Mouse (Mus musculus) liver, embryonic 15.5 days (tissue): Measurements from ENCODE around the gene Asphd2. TPM values are rescaled to one million over a fixed set of nuclear protein-coding genes. Genes with fewer than 3 reads are reported as not detected.

Experiments used
- ATAC-seq: fragments of 200-750 bp; cut with Nextera tagmentation; 2 replicates; pipeline ENCODE4 v1.8.0; 2017; ENCODE audit warnings: moderate number of reproducible peaks, mild to moderate bottlenecking, moderate library complexity; ENCODE audit not compliant: insufficient read depth
- H3K27ac ChIP-seq: fragments of 300-500 bp; sonication (generic); replicated peaks from 2 replicates; pipeline ENCODE4 v1.5.1; 2015; ENCODE audit warnings: mild to moderate bottlenecking, inconsistent platforms
- H3K27me3 ChIP-seq: fragments of 300-500 bp; sonication (generic); 2 replicates; pipeline ENCODE4 v1.6.1; 2015; ENCODE audit warnings: mild to moderate bottlenecking, inconsistent platforms
- H3K36me3 ChIP-seq: fragments of 300-500 bp; sonication (generic); replicated peaks from 2 replicates; pipeline ENCODE4 v1.6.1; 2015; ENCODE audit warnings: moderate library complexity, mild to moderate bottlenecking, inconsistent platforms
- H3K4me1 ChIP-seq: fragments of 300-500 bp; sonication (generic); replicated peaks from 2 replicates; pipeline ENCODE4 v1.6.1; 2015; ENCODE audit warnings: inconsistent platforms
- H3K4me2 ChIP-seq: fragments of 300-500 bp; sonication (generic); 2 replicates; pipeline ENCODE4 v1.6.1; 2015; ENCODE audit warnings: moderate library complexity, mild to moderate bottlenecking, inconsistent platforms
- H3K4me3 ChIP-seq: fragments of 300-500 bp; sonication (generic); replicated peaks from 2 replicates; pipeline ENCODE4 v1.5.1; 2015; ENCODE audit warnings: mild to moderate bottlenecking, inconsistent platforms
- H3K9ac ChIP-seq: fragments of 300-500 bp; sonication (generic); 2 replicates; pipeline ENCODE4 v1.6.1; 2015; ENCODE audit warnings: moderate library complexity, mild to moderate bottlenecking, inconsistent platforms
- H3K9me3 ChIP-seq: fragments of 300-500 bp; sonication (generic); replicated peaks from 2 replicates; pipeline ENCODE4 v1.6.1; 2016; ENCODE audit warnings: inconsistent platforms
- WGBS: fragments of 180-500 bp; shearing (Covaris S2); methylation state at CpG from one replicate; pipeline ENCODE4 v1.1.7; 2015; ENCODE audit warnings: mixed read lengths; ENCODE audit not compliant: insufficient replicate concordance; 5-methylcytosine and 5-hydroxymethylcytosine counted together
- polyA plus RNA-seq: library from polyadenylated mRNA; unstranded; fragments of >200 nt; fragmentation: Nextera tagmentation; extraction: Ambion mirVana; gene quantifications from 2 replicates; pipeline ENCODE4 v1.2.1, GENCODE M21; 2015

Asphd2 gene
- polyA plus RNA-seq, 1 experiment from 2014 or later, result 0.24 TPM

GRCm38 (mm10) chr5:112370236-112370813 is 24.3 kb downstream of the Asphd2 start:
- Histone ChIP-seq H3K27me3 (no peaks in the 10 kb centered on the region), H3K4me3 (no peak overlapping the region), H3K9ac (no peak overlapping the region), H3K4me1 (no peaks in the 10 kb centered on the region), H3K9me3 (no peaks in the 10 kb centered on the region), H3K27ac (no peak overlapping the region), H3K36me3 (peaks cover 30% of the 10 kb centered on the region), H3K4me2 (no peak overlapping the region)
- no peak for ATAC-seq
- WGBS, result 78% methylated on average over 12 of the region's 12 CpGs

GRCm38 (mm10) chr5:112369326-112369725 is 25.3 kb downstream of the Asphd2 start:
- no peaks in the 10 kb centered on the region for H3K27me3 ChIP-seq
- no peaks in the 10 kb centered on the region for H3K4me1 ChIP-seq
- peaks cover 29% of the 10 kb centered on the region for H3K36me3 ChIP-seq
- H3K9ac ChIP-seq, result no peak overlapping the region
- ATAC-seq, result no peak
- 73% methylated on average over 13 of the region's 13 CpGs for WGBS
- no peaks in the 10 kb centered on the region for H3K9me3 ChIP-seq
- H3K27ac ChIP-seq, result no peak overlapping the region
- no peak overlapping the region for H3K4me3 ChIP-seq
- no peak overlapping the region for H3K4me2 ChIP-seq

DNA sequence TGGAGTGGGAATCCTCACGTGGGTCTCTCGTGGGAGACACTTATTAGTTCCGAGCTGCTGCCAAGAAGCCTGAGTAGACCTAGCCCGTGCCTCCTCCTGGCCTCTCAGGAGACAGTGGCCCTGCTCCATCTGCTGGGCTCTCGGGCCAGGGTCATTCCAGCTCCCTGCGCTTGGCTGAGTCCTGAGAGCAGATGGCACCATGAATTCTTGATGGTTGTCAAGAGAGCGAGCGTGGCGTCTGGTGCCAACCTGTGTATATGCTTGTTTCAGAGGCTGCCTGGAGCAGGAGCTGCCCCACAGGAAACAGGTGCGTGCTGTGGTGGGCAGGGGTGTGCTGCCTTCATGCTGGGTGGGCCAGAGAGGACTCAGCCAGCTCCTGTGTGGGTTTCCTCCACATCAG is 26.0 kb downstream of the Asphd2 start:
- H3K27me3 ChIP-seq, result no peaks in the 10 kb centered on the region
- H3K4me2 ChIP-seq, result no peak overlapping the region
- WGBS, result 79% methylated on average over 10 of the region's 10 CpGs
- H3K9ac ChIP-seq, result no peak overlapping the region
- H3K4me1 ChIP-seq, result peaks cover under 1% of the 10 kb centered on the region; the same call in 1 of the 2 replicates
- H3K9me3 ChIP-seq, result no peaks in the 10 kb centered on the region
- no peak for ATAC-seq
- H3K4me3 ChIP-seq, result no peak overlapping the region
- H3K27ac ChIP-seq, result no peak overlapping the region
- H3K36me3 ChIP-seq, result peaks cover 26% of the 10 kb centered on the region

DNA sequence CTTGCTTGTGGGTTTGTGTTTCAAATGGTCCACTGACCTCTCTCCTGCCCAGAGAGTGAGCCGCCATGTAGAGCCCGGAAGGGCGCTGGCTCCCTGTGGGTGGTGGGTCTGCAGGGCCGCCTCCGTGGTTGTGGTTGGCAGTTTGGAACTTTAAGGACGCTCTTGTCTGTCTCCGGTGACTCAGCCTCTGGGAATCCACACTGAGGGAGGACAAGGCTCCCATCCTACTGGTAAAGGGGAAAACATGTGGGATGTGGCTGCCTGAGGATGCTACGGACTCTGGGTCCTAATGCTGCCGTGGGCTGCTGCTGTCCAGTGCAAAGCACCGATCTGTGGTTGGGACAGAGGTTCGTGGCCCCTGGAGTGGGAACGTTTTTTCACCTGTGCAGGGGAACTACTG is 26.7 kb downstream of the Asphd2 start:
- H3K36me3 ChIP-seq, result peaks cover 28% of the 10 kb centered on the region
- ATAC-seq, result no peak
- 79% methylated on average over 12 of the region's 12 CpGs for WGBS

GRCm38 (mm10) chr5:112367338-112367737 is 27.3 kb downstream of the Asphd2 start:
- Histone ChIP-seq H3K36me3 (peaks cover 28% of the 10 kb centered on the region), H3K4me2 (no peak overlapping the region), H3K4me1 (peaks cover 3% of the 10 kb centered on the region; the same call in 1 of the 2 replicates), H3K4me3 (no peak overlapping the region), H3K27ac (no peak overlapping the region), H3K9me3 (no peaks in the 10 kb centered on the region), H3K27me3 (no peaks in the 10 kb centered on the region), H3K9ac (no peak overlapping the region)
- ATAC-seq, result no peak
- 87% methylated on average over 4 of the region's 4 CpGs for WGBS

More for the DNA sequence above, 26.7 kb downstream of the Asphd2 start:
- Histone ChIP-seq H3K9ac (no peak overlapping the region), H3K9me3 (no peaks in the 10 kb centered on the region), H3K4me1 (peaks cover 3% of the 10 kb centered on the region; the same call in 1 of the 2 replicates), H3K4me3 (no peak overlapping the region), H3K27me3 (no peaks in the 10 kb centered on the region), H3K4me2 (no peak overlapping the region), H3K27ac (no peak overlapping the region)

- H3K9ac ChIP-seq, result no peak overlapping the region
- H3K36me3 ChIP-seq, result peaks cover 32% of the 10 kb centered on the region
- no peak overlapping the region for H3K4me3 ChIP-seq
- H3K4me1 ChIP-seq, result peaks cover 3% of the 10 kb centered on the region; the same call in 1 of the 2 replicates
- H3K27me3 ChIP-seq, result no peaks in the 10 kb centered on the region
- 80% methylated on average over 6 of the region's 6 CpGs for WGBS
- no peak for ATAC-seq
- H3K4me2 ChIP-seq, result no peak overlapping the region
- H3K9me3 ChIP-seq, result no peaks in the 10 kb centered on the region
- no peak overlapping the region for H3K27ac ChIP-seq
These were observed 27.8 kb downstream of the Asphd2 start for GRCm38 (mm10) chr5:112366879-112367278.

- H3K9me3 ChIP-seq, result no peaks in the 10 kb centered on the region
- no peaks in the 10 kb centered on the region for H3K27me3 ChIP-seq
- ATAC-seq, result no peak
- H3K4me3 ChIP-seq, result no peak overlapping the region
- WGBS, result 78% methylated on average over 10 of the region's 10 CpGs
- no peak overlapping the region for H3K9ac ChIP-seq
- H3K4me2 ChIP-seq, result no peak overlapping the region
- H3K36me3 ChIP-seq, result peaks cover 26% of the 10 kb centered on the region
- H3K27ac ChIP-seq, result no peak overlapping the region
- H3K4me1 ChIP-seq, result peaks cover 15% of the 10 kb centered on the region
These were observed 30.4 kb downstream of the Asphd2 start for GRCm38 (mm10) chr5:112364184-112364797.

DNA sequence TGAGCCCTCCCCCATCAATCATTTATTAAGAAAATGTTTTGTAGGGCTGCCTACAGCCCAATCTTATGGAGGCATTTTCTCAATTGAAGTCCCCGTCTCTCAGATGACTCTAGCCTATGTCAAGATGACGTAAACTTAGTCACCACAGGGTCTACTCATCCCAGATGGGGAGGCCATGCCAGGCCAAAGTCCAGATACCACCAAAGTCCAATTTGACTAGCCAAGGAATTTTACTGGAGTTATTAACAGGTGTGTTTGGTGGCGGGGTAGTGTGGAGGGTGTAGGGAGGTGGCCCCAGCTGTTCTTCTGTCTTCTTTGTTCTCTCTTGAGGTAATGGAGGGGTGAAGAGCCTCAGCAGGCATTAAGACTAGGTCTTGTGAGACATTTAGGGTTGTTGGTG is 34.6 kb downstream of the Asphd2 start:
- Histone ChIP-seq H3K36me3 (peaks cover 20% of the 10 kb centered on the region), H3K4me3 (no peak overlapping the region), H3K9me3 (no peaks in the 10 kb centered on the region), H3K27me3 (no peaks in the 10 kb centered on the region), H3K4me2 (peak overlapping the region; percentile 46; the same call in 1 of the 2 replicates), H3K27ac (peak overlapping the region; percentile 70; the same call in 1 of the 2 replicates), H3K9ac (no peak overlapping the region), H3K4me1 (peaks cover 42% of the 10 kb centered on the region)
- no peak for ATAC-seq
- WGBS, result 69% methylated on average over 3 of the region's 3 CpGs

DNA sequence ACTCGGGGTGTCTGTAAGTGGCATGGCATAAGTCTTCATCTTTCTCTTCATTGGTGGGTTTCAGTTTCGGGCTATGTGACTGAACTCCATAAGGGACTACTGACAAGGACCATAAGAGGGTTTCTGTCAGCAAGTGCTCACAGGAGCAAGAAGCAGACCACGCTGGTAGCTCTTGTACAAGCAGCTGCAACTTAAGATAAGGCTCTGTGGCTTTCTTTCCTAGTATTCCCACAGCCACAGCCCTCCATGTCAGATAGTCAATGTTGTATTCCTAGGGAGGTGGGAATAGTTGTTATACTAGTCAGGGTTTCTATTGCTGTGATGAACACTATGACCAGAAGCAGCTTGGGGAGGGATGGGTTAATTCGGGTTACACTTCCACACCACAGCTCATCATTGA is 35.1 kb downstream of the Asphd2 start:
- Histone ChIP-seq H3K4me3 (no peak overlapping the region), H3K9ac (peak overlapping the region; percentile 35; the same call in 1 of the 2 replicates), H3K4me2 (peak overlapping the region; percentile 46)

GRCm38 (mm10) chr5:112356322-112356721 is 38.3 kb downstream of the Asphd2 start:
- H3K4me1 ChIP-seq, result peaks cover 39% of the 10 kb centered on the region
- peaks cover 10% of the 10 kb centered on the region; the same call in 1 of the 2 replicates for H3K36me3 ChIP-seq
- no peak for ATAC-seq
- WGBS, result 64% methylated on average over 9 of the region's 9 CpGs
- no peaks in the 10 kb centered on the region for H3K27me3 ChIP-seq
- H3K4me3 ChIP-seq, result no peak overlapping the region
- H3K27ac ChIP-seq, result no peak overlapping the region; the same call in 1 of the 2 replicates
- no peak overlapping the region for H3K9ac ChIP-seq
- H3K9me3 ChIP-seq, result no peaks in the 10 kb centered on the region
- H3K4me2 ChIP-seq, result no peak overlapping the region

More for the DNA sequence above, 35.1 kb downstream of the Asphd2 start:
- Histone ChIP-seq H3K36me3 (peaks cover 16% of the 10 kb centered on the region), H3K4me1 (peaks cover 42% of the 10 kb centered on the region), H3K9me3 (no peaks in the 10 kb centered on the region), H3K27ac (peak overlapping the region; percentile 70), H3K27me3 (no peaks in the 10 kb centered on the region)
- WGBS, result 24% methylated on average over 4 of the region's 4 CpGs
- peak; percentile 80 for ATAC-seq

DNA sequence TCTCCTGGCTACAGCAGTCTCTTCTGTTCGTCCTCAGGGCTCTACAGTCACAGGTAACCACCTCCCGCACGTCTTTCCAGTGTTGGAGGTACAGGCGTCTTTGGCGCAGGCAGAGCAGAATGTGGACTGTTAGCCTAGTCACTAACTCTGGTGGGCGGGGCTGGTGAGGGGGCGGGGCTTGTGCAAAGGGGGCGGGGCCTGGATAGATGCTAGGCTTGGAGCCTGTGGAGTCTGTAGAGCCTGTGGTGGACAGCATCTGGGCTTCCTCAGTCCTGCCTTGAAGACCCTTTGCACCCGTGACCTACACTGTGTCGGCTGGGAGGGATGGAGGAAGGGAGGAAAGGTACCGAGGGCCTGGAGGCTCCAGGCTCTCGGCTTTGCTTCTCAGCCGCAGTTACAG is 38.8 kb downstream of the Asphd2 start, which contains the start of gene Gm6583:
TSS of gene Gm6583 (minus strand) at position 124 of the 400 bp plus-strand sequence.
- Histone ChIP-seq H3K4me1 (peaks cover 39% of the 10 kb centered on the region), H3K36me3 (peaks cover 13% of the 10 kb centered on the region; the same call in 1 of the 2 replicates), H3K4me3 (no peak within 1 kb of the TSS), H3K27me3 (no peaks in the 10 kb centered on the region), H3K4me2 (no peak within 1 kb of the TSS), H3K9me3 (no peaks in the 10 kb centered on the region), H3K27ac (peak within 1 kb of the TSS; percentile 2; the same call in 1 of the 2 replicates), H3K9ac (no peak within 1 kb of the TSS)
- 43% methylated on average over 13 of the region's 13 CpGs for WGBS
- ATAC-seq, result peak; percentile 38; the same call in 1 of the 2 replicates
